Mouse (Mus musculus) CH12.LX (cell line): ENCODE data around the gene Mst1. TPM values are rescaled to one million over a fixed set of nuclear protein-coding genes. Genes with fewer than 3 reads are reported as not detected.

ENCODE experiments used
- DNase-seq: peaks from one replicate; pipeline ENCODE4 v3.0.0-alpha.2; 2013; ENCODE audit errors: extremely low read depth
- H3K27ac ChIP-seq: 2 replicates; pipeline ENCODE4 v1.5.1; 2012; ENCODE audit warnings: low read depth, mild to moderate bottlenecking, control low read depth, moderate library complexity; ENCODE audit not compliant: insufficient read depth
- H3K27me3 ChIP-seq: replicated peaks from 2 replicates; pipeline ENCODE3; 2012; ENCODE audit warnings: inconsistent platforms
- H3K36me3 ChIP-seq, 2 experiments: replicated peaks in 1 of 2; 2 replicates each; pipeline versions ENCODE3 to v1.6.1; 2012; ENCODE audit warnings: inconsistent platforms in 1 of 2, low read length in 1 of 2, mild to moderate bottlenecking in 1 of 2, mixed read lengths in 1 of 2, moderate library complexity in 1 of 2; ENCODE audit not compliant: control insufficient read depth in 1 of 2, insufficient read depth in 1 of 2
- H3K4me1 ChIP-seq, 2 experiments: 2 replicates each; pipeline ENCODE4 v1.6.1; 2012; ENCODE audit warnings: inconsistent platforms in 1 of 2, moderate library complexity in 1 of 2; ENCODE audit not compliant: insufficient read depth in 2 of 2, control insufficient read depth in 1 of 2
- H3K4me2 ChIP-seq: 2 replicates; pipeline ENCODE4 v1.6.1; 2012; ENCODE audit warnings: low read depth, mild to moderate bottlenecking, control low read depth; ENCODE audit not compliant: poor library complexity, insufficient read depth, severe bottlenecking
- H3K4me3 ChIP-seq, 3 experiments: fragments of 150-350 bp in 1 of 3; sonication (generic) in 1 of 3; replicated peaks in 1 of 3; 2 replicates each; pipeline versions ENCODE3 to v1.5.1; 2011 to 2012; ENCODE audit warnings: low read depth in 2 of 3, low read length in 2 of 3, mild to moderate bottlenecking in 2 of 3, moderate library complexity in 2 of 3, control low read depth in 1 of 3, improper control_type of control experiment in 1 of 3, inconsistent platforms in 1 of 3, mixed read lengths in 1 of 3; ENCODE audit not compliant: poor library complexity in 1 of 3
- H3K79me2 ChIP-seq: replicated peaks from 2 replicates; pipeline ENCODE4 v1.6.1; 2012; ENCODE audit warnings: mild to moderate bottlenecking, moderate library complexity; ENCODE audit not compliant: control insufficient read depth, poor library complexity, insufficient read depth, severe bottlenecking; ENCODE audit errors: extremely low read depth
- H3K9ac ChIP-seq: 2 replicates; pipeline ENCODE4 v1.6.1; 2012; ENCODE audit warnings: low read depth, mild to moderate bottlenecking, control low read depth, moderate library complexity; ENCODE audit not compliant: insufficient read depth
- H3K9me3 ChIP-seq: replicated peaks from 2 replicates; pipeline ENCODE3; 2012; ENCODE audit warnings: low read length, inconsistent platforms, mixed read lengths
- CTCF ChIP-seq, 2 experiments: IDR thresholded peaks in 1 of 2; conservative IDR thresholded peaks in 1 of 2; 2 replicates each; pipeline ENCODE4 v1.5.1; 2011 to 2012; ENCODE audit warnings: low read depth in 2 of 2, low read length in 2 of 2, improper control_type of control experiment in 1 of 2, inconsistent platforms in 1 of 2, mild to moderate bottlenecking in 1 of 2, moderate library complexity in 1 of 2
- ELF1 ChIP-seq: IDR thresholded peaks from 2 replicates; pipeline ENCODE4 v1.6.1; 2014; ENCODE audit warnings: low read depth, mild to moderate bottlenecking, inconsistent platforms, low read length, improper control_type of control experiment
- EP300 ChIP-seq: IDR thresholded peaks from 2 replicates; pipeline ENCODE4 v1.6.1; 2011; ENCODE audit warnings: low read length, improper control_type of control experiment
- ETS1 ChIP-seq: conservative IDR thresholded peaks from 2 replicates; pipeline ENCODE4 v1.6.1; 2012; ENCODE audit warnings: low read depth, mild to moderate bottlenecking, inconsistent platforms, low read length, improper control_type of control experiment, moderate library complexity
- JUND ChIP-seq: conservative IDR thresholded peaks from 2 replicates; pipeline ENCODE4 v1.6.1; 2011; ENCODE audit warnings: low read depth, low read length, improper control_type of control experiment
- POLR2A ChIP-seq: IDR thresholded peaks from 2 replicates; pipeline ENCODE4 v1.6.1; 2011; ENCODE audit warnings: low read depth, mild to moderate bottlenecking, improper control_type of control experiment, low read length
- POLR2AphosphoS2 ChIP-seq: IDR thresholded peaks from 2 replicates; pipeline ENCODE4 v1.6.1; 2011; ENCODE audit warnings: low read depth, low read length, improper control_type of control experiment
- RAD21 ChIP-seq: IDR thresholded peaks from 2 replicates; pipeline ENCODE4 v1.6.1; 2011; ENCODE audit warnings: low read depth, mild to moderate bottlenecking, low read length, improper control_type of control experiment, moderate library complexity
- SIN3A ChIP-seq: IDR thresholded peaks from 2 replicates; pipeline ENCODE4 v1.6.1; 2012; ENCODE audit warnings: low read length, improper control_type of control experiment, inconsistent platforms
- SMC3 ChIP-seq: IDR thresholded peaks from 2 replicates; pipeline ENCODE4 v1.6.1; 2011; ENCODE audit warnings: low read depth, low read length, improper control_type of control experiment
- TBP ChIP-seq: conservative IDR thresholded peaks from 2 replicates; pipeline ENCODE4 v1.6.1; 2011; ENCODE audit warnings: low read depth, low read length, improper control_type of control experiment
- ZMIZ1 ChIP-seq: IDR thresholded peaks from 2 replicates; pipeline ENCODE4 v1.6.1; 2012; ENCODE audit warnings: low read depth, mild to moderate bottlenecking, inconsistent platforms, low read length, improper control_type of control experiment
- dilution Hi-C: fragments of 300-500 bp; cut with MboI; formaldehyde crosslinking; loops from 2 replicates; pipeline ENCODE4 v1.14.3; 2020; ENCODE audit warnings: low sequenced_read_pairs; ENCODE audit not compliant: extremely low pct_unique_long_range_greater_than_20kb, extremely low pct_ligation_motif_present
- in situ Hi-C: fragments of 300-500 bp; cut with MboI; formaldehyde crosslinking; loops from 3 replicates; pipeline ENCODE4 v1.14.3; 2019; ENCODE audit warnings: low sequenced_read_pairs, low pct_ligation_motif_present, low pct_unique_long_range_greater_than_20kb, mixed read lengths
- polyA plus RNA-seq: library from polyadenylated mRNA; unstranded; fragments of >175 nt; gene quantifications from 2 replicates; pipeline ENCODE4 v1.2.1, GENCODE M21; 2012; ENCODE audit warnings: low read depth; ENCODE audit not compliant: insufficient read length
- total RNA-seq, 2 experiments: library from RNA; depleted of rRNA; stranded (reverse); fragments of 300-350 nt in 1 of 2; fragments of >200 nt in 1 of 2; gene quantifications; 2 replicates each; pipeline ENCODE4 v1.2.3; 2012 to 2014

Gene Mst1
- total and polyA plus RNA-seq, 3 experiments = 16.9 to 59.6 (median 21.4) TPM

DNA sequence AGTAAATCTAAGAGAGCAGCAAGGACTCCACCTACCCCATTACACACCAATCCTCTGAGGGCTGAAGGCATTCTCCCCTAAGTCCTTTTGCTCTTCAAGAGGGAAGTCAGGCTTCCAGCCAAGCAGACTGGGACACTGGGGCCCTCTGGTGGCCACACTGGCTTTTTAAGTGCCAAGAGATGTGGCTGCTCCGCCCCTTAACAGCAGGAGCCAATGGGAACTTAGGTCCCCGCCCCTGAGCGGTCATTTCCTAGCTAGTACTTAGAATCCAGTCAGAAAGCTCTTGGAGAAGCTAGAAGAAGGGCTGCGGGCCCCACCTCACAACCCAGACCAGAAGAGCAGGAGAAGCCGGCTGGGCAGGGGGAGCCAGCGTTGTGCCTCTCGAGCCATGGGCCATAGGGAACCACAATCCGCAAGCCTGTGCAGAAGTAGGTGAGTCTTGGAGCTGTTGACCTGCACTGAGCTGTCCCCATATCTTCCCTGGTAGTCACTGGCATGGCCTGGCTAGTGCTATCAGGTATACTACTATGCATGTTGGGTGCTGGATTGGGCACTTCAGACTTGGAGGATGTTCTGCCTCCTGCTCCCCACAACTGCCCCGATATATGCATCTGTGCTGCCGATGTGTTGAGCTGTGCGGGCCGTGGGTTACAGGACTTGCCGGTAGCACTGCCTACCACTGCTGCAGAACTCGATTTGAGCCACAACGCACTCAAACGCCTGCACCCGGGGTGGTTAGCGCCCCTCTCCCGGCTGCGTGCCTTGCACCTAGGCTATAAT, 27.2 kb upstream of the Mst1 start, which contains the start of gene Amigo3:
Gene Amigo3, plus strand, starts transcription at position 275 of the 780 bp plus-strand sequence.
- no peak within 1 kb of the TSS for H3K4me3 ChIP-seq
- no peak within 1 kb of the TSS for H3K4me2 ChIP-seq
- no peak within 1 kb of the TSS for H3K27ac ChIP-seq
- H3K36me3 ChIP-seq = peaks cover 72 to 79% of the 10 kb centered on the region in 2 experiments
- TF ChIP-seq POLR2A (peak; percentile 23; the same call in 1 of the 2 replicates), ELF1 (peak; percentile 53; the same call in 1 of the 2 replicates), SIN3A (no peak), ZMIZ1 (0 out of 2 replicates have a peak, but pooled peaks have one; percentile 12), SMC3 (peak; percentile 89), JUND (no peak), RAD21 (peak; percentile 79), TBP (peak; percentile 91), POLR2AphosphoS2 (peak; percentile 70; the same call in 1 of the 2 replicates), EP300 (no peak), CTCF (conservative IDR thresholded peaks at IDR 0.05 in 1 of 2, IDR thresholded peaks at IDR 0.05 in 1 of 2; ENCODE audit: low read depth in 2 of 2, low read length in 2 of 2) (peak; percentile 61 to 95)
- in situ Hi-C loops = no loop called here
- H3K27me3 ChIP-seq = no peaks in the 10 kb centered on the region
- no peak within 1 kb of the TSS for H3K9ac ChIP-seq
- peaks cover 2 to 29% of the 10 kb centered on the region in 2 experiments; a peak in 2 of 4 replicates for H3K4me1 ChIP-seq
- peak; percentile 96 for DNase-seq
- H3K79me2 ChIP-seq = no peaks in the 10 kb centered on the region
- no peaks in the 10 kb centered on the region for H3K9me3 ChIP-seq
- dilution Hi-C loops = no loop called here

GRCm38 (mm10) chr9:108053665-108054225, 26.5 kb upstream of the Mst1 start:
- Histone ChIP-seq H3K9ac (no peak overlapping the region), H3K4me3 (no peak overlapping the region), H3K4me1 (peaks cover 2 to 24% of the 10 kb centered on the region in 2 experiments; a peak in 2 of 4 replicates), H3K36me3 (peaks cover 79 to 86% of the 10 kb centered on the region in 2 experiments), H3K27me3 (no peaks in the 10 kb centered on the region), H3K27ac (no peak overlapping the region), H3K79me2 (no peaks in the 10 kb centered on the region), H3K4me2 (no peak overlapping the region), H3K9me3 (no peaks in the 10 kb centered on the region)
- dilution Hi-C loops = no loop called here
- no peak for DNase-seq
- in situ Hi-C loops = no loop called here
- no peak for TF ChIP-seq ETS1
